Mouse (Mus musculus) cerebellum, adult 2 months (tissue): ENCODE data around the gene Gad1.

ENCODE experiments used
- CTCF ChIP-seq: fragments of 200-500 bp; IDR thresholded peaks from 2 replicates; pipeline ENCODE4 v1.5.1; 2011; ENCODE audit warnings: low read depth, mild to moderate bottlenecking, control low read depth, low read length, moderate library complexity, borderline replicate concordance; ENCODE audit not compliant: insufficient read depth
- POLR2A ChIP-seq: fragments of 200-500 bp; IDR thresholded peaks from 2 replicates; pipeline ENCODE4 v1.6.1; 2011; ENCODE audit warnings: low read length, control low read depth, borderline replicate concordance; ENCODE audit not compliant: insufficient read depth

DNA sequence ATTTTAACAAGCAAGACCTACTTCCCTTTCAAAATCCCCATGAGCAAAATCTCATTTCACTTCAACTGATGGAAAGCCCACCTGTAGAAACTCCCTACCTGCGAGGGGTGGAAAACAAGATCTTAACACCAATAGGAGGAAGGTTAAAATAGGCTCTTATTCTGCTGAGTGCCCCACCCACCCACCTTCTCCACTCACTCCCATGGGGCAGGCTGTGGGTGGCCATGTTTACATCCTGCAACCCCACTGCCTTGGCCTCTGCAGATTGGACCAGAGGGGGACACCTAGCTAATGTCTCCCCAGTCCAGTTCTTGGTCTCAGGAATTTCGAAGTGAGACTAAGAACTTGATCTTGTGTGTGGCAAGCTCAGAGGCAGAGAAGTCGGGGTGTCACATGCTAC, 77.0 kb downstream of the Gad1 start:
- TF ChIP-seq CTCF = no peak
- no peak for TF ChIP-seq POLR2A
